Mouse (Mus musculus) adrenal gland, adult 2 months (tissue): ENCODE data around the gene Cpz. TPM values are rescaled to one million over a fixed set of nuclear protein-coding genes. Genes with fewer than 3 reads are reported as not detected.
A peak's percentile ranks its signal among the peaks of the same experiment; 100 is the strongest.

Experiments
- DNase-seq: peaks from one replicate; pipeline ENCODE4 v3.0.0; 2021
- polyA plus RNA-seq: library from polyadenylated mRNA; depleted of rRNA; stranded (reverse); fragments of >200 nt; gene quantifications from 2 replicates; pipeline ENCODE4 v1.2.3, GENCODE M21; 2012
- total RNA-seq, 2 experiments: library from RNA; stranded (reverse); gene quantifications; 2 replicates each; pipeline ENCODE4 v1.2.3; 2021

Gene Cpz
- total and polyA plus RNA-seq, 3 experiments, result 0.45 to 5.5 (median 0.72) TPM

DNA sequence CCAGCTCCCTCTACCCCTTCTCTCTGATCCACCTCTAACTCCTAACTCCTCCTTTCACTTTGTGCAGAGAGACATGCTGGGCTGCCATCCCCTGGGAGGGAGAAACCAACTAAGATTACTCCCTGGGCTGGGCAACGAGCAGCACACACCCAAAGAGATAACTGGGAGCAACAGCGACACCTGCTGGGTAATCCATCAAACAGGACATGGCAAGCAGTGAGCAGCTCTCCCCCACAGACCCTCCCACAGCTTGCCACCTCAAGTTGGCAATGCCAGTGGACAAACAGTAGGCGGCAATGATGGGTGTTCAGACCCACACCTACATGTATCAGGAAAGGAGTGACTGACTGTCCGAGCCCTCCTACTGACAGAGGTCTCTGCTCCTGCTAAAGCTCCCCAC, 4.9 kb upstream of the Cpz start:
- DNase-seq, result no peak

DNA sequence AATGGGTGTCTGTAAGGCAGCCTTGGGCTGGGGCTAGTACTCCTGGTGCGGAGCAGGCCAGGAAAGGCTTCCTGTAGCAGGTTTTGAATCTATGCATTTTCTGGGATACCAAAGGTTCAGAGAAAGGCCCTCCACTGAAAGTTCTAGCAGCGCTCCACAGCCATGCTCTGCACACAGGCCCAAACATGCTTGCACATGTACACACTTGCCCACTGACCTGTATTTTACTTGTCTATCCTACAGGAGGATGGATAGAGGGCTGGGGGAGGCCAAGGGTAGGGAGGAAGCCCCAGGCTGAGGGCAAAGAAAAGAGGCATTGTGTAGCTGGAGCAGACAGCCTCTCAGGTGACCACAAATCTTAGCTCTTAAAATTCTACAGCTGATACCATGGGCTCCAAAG, 1.1 kb downstream of the Cpz start:
- no peak for DNase-seq

DNA sequence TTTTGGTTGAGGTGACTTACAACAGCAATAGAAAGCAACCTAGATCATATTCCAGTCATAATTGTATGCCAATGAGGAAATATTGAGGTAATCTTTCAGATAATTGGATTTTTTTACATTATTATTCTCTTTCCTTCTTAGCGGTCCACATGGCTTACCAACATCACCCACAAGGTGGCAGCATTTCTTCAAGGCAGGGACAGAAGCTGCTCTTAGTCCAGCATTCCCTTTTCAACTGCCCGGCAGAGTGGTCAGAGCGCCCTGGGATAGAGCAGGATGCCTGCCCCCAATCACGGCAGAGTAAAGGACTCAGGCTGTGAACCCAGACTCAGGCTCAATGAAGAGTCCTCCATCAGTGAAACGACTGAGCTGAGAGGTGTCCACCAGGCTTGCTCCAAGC, 1.8 kb downstream of the Cpz start:
- peak; percentile 52 for DNase-seq

DNA sequence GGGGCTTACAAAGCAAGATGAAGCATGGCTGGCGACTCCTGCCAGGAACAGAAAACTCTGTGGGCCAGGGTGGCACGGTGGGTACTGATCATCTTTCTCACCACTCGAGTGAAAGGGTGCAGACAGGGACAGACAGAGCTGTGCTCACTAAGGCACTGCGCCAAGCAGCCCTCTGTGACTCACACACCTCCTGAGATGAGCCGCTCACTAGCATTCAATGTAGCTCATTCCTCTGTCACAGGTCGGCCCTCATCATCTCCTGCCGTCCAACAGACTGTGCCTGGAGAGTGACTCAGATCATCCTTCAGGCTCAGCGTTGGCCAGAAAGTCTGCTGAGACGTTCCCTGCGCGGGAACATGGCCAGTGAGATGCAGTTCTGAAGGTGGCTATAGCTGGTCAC, 8.7 kb downstream of the Cpz start:
- DNase-seq, result peak; percentile 68

DNA sequence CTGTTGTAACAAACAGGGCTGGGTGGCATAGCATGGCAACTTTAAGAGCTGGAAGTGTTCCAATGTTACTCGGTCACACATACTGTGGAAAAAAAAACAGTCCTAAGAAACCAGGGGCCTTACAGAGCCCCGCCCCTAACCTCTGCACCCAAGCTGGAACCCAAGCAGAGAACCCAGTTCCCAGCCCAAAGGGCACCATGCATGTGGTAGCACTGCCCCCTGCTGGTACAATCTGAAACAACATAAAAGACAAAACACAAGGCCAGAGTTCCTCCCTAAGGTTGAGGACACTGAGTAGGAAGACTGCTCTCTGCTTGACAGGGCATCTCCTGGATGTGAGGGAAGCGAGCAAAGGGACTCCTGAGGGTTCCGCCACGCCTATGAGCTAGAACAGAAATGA, 14.9 kb downstream of the Cpz start:
- DNase-seq, result peak; percentile 58

DNA sequence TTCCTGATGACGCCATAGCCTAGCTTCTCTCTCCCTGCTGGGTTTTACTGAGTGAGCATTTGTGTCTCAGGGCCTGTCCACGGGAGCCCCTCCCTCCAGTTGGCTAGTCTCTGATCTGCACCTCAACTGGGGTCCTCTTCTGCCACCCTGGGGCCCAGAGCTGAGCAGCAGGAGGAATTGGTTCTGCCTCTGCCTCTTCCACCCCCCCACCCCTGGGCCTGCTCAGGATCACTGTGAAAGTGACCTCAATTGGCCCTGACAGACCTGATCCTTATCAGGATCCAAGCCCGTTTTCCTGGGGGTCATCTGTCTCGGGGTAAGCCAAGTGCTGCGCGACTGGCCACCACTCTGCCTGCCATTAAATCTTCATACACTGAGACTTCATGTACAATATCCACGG, 20.5 kb downstream of the Cpz start:
- DNase-seq, result peak; percentile 21

DNA sequence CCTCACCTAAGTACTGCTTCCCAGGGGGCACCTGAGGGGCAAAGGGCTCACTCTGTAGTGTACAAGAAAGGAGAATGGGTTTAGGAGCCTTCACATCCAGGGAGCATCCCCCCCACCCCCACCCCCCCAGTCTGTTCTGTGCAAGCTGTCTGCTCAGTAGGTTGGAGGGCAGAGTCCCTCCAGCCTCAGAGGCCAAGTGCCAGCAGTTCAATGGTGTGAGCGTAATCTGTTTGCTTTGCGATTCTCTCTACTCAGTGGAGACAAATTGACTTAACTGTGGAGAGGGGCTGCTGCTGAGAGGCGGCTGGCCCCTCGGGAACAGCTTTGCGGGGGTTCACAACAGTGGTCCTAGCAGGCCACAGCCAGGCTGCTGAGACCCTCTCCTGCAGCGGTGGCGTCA, 28.2 kb downstream of the Cpz start:
- no peak for DNase-seq

DNA sequence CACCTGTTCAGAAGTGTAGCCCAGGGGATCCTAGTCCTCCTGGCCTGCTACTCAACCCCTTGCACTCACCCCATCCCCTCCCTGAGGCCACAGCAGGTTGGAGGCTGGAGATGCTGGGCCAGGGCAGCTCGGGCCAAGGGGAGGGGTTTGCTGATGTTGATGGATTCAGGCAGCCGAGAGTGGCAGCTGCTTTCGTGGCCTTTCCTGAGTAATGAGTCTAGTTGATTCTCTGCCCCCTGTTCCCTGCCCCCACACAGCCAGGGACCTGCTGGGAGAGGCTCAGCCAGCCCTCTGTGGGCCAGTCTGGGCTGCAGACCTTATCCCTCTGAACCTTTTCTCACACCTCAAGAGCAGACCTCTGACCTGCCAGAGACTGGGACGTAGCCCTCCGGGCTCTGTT, 29.5 kb downstream of the Cpz start:
- DNase-seq, result no peak

DNA sequence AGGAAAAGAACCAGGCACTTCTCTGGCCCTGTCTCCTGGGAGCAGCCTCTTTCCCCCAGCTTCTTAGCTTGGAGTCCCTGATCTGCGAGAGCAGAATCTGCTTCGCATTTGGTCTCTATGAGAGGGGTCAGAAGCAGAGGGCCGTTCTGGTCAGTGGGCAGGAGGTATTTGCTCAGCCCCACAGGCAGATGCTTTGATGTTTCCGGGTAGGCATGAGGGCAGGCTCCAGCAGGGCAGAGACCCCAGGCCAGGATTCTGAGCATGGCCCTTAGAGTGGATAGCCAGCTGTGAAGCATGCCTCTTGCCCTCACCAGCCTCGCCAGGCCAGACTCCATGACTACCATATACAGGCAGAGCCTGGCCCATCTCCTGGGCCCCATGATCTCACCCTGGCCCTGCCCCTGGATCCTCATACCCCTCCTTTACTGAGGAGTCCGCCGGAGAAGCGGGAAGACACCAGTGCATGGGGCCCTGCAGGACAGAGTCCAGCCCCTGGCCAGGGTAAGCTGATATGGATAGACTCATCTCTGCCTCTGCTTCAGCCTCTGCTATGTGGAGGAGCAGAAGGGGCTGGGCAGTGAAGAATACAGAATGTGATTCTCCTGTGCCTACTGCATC, 30.6 kb downstream of the Cpz start:
- no peak for DNase-seq

DNA sequence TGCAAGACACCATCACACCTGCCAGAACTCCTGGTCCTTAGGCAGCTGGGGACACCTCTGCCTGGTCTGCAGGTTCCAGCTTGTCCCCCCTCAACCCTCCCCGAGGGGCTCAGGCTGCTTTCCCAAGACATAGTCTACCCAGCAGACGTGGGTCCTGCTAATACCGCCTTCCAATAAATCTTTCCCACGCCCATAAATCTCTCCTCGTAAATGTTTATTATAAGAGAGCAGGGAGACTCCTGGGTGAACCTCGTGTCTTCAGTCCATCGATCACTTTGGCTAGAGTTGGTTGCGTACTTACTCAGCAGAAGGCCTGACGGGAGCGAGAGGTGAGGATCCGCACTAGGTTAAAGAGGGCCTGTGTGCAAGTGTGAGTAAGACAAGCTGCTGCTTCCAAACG, 31.7 kb downstream of the Cpz start:
- DNase-seq, result no peak

DNA sequence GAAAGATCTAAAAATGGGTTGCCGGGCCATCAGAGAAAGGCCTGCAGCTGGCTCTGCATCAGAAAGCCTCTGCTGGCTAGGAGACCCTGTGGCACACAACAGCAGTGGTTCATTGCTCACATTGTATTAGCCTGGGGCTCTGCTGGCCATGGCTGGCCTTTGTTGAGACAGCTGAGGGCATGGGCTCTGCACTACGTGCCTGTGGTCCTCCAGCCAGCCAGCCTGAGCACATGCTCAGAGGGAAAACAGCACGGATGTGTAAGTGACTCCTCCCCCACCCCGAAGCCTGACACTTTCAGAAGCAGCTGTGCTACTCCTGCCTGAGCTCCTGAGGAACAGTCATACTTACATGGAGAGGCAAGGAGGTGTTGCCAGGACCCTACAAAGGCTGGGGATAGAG, 46.0 kb downstream of the Cpz start:
- no peak for DNase-seq

DNA sequence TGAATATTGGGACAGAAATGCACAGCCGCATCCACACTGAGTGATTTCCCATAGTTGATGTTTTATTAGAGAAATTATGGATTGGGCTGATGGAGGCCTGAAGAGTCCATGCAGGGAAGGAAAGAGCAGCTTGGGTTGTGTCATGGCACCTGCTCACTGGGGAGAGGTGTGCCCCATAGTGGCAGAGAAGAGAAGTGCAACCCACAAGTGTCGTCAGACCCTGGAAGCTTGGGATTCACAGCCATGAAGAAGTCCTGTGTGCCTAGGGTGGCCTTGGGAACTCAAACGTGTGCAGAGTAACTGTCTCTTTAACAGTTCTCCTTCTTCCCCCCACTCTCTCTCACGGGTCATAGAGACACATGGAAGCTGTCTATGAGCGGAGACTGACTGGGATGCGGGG, 50.3 kb downstream of the Cpz start:
- DNase-seq, result no peak

DNA sequence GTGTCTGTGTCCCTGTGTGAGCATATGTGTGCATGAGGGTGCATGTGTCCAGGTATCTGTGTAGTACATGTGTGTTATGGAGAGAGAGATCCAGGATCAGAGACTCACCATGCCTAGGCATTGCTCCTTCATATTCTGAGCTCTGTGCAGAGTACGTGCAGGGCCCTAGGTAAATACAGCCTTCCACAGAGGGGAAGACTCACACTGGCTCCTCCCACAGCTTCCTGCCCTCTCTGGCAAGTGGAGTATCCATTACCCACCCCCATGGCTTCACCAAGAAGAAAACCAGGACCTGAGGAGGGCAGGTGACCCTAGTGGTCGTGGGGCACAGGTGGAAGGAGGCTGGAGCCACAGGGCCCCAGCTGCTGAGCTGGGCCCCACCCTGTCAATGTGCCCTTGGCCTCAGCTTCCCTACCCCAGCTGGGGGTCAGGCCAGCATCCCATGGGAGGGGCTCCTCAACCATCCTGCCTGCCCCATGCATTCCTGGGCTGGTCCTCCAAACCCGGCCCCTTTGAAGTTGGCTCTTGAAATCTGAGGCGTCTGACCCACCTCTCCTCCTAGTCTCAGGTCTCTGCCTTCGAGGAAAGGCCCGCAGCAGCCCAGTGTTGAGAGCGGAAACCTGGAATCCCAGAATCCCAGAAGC, 54.5 kb downstream of the Cpz start:
- DNase-seq, result no peak

DNA sequence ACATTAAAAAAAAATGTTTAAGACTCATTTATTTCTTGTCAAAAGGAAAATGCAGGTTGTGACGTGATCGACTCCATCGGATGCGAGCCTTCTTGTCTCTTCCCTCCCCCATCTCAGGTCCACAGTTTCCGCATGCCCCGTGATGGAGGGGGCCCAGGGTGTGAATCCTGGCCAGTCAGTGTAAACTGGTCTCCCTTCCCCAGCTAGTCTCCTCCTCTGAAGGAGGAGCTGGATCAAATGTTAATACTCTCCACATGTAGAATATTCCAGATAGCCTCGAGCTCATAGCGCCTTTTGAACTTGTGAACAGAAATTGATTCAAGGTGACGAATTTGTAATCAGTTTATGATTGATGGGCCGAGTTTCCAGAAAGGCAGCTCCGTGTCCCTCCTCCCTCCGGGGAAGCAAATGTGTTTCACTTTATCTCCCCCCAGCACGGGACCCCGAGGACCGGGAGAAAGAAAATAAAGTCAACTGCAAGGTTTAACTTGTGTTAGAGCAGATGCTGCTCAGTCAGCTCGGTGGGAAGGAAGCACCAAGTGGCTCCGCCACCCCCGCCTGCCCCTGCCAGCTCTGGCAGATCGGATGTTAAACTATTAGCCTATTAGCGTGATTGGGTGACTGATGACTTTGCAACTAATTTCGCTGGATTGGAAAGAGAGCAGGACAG, 59.4 kb downstream of the Cpz start:
- DNase-seq, result no peak

DNA sequence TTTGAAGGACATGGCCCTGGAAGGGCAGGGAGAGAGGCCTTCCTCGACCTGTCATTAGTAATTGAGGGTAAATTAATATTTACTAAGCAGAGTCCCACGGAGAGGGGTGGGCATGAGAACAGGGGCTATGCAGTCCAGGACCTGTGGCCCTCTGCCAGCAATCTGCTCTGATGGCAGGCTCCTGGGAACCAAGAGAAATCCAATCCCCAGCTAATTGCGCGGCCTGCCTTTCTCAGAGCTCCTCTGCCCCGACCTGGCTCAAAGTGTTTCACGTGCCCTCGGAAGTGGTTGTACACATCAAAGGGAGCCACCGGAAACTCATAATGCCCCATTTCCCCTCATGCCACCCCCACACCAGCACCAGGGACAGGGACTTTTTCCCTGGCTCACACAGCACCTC, 63.4 kb downstream of the Cpz start:
- DNase-seq, result no peak

DNA sequence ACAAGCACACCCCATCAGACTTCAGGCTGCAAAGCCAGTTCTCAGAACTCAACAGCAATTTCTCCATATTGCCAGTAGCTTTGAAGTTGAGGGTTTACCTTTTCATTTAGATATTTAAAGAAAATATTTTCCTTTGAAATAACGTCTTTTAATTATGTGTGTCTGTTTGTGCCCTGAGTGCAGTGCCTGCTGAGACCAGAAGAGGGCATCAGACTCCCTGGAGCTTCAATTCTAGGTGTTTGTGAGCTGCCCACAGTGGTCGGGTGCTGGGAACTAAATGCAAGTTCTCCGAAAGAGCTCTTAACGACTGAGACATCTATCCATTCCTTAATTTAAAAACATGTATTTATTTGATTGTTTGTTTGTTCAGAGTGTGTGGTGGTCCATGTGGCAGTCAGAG, 65.7 kb downstream of the Cpz start:
- no peak for DNase-seq

DNA sequence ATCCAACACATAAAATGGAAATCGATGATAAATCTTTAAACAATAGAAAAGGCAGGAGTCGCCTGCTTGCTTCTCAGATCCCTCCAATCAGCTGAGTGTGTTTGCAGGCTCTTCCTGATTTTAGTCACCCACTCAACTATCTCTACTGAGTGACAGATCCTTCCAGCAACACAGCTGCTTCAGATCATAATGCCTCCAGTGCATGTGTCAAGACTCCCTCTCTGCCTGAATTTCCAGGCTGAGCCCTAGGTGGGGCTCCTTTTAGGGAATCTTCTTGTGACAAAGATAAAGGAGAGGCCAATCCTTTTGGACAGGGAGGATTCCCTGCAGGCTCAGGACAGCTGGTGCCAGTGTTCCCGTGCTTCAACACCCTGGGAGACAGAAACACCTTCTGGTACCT, 67.2 kb downstream of the Cpz start:
- DNase-seq, result no peak

DNA sequence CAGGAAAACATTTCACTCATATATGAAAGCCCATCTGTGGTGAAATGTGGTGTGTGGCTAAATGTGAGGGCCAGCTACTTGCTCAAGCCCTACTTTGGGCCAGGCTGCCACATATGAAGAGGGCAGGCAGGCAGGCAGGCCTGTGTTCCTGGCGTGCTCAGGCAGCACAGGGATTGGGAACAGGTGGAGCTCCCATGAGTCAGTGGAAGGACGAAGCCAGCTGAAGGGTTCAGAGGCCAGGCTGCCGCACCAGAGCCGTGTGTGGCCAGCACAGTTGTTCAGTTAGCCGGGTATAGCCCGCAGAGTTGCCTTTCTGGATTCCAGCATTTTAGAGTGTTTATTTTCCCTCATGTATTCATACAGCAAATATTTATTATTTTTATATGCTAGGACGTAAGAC, 68.1 kb downstream of the Cpz start:
- DNase-seq, result no peak

DNA sequence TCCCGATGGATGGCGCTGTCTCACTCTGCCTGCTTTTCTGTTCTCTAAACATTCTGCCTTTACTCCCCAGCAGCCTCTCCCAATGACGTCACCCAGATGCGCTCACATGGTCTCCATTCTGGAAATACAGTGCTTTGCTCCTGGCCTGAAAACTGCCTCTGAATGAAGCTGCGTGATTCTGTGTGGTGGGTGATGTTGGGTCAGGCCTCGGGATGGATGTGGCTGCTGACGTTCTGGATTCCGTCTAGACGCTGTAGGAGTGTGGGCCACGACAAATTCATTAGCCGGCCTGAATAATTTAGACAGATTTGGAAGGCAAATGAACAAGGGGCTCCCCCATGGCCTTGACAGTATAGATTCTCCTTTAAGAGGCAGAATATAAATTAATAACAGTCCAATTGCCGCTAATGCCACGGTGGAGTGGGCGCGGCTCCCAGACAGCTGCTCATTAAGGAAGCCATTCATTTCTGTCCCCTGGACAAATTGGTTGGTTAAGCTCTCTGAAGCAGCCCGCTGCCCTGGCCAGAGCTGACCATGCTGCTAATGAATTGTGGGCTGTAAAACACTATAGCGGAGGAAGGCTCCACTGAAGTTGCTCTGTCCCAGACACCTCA, 71.2 kb downstream of the Cpz start:
- no peak for DNase-seq
